Mouse (Mus musculus) liver, embryonic 12.5 days (tissue): ENCODE results near the gene Sema3a. TPM values are rescaled to one million over a fixed set of nuclear protein-coding genes. Genes with fewer than 3 reads are reported as not detected.
"Not testable (repeated sequence)": the region's sequence is repeated elsewhere in the genome, so short reads cannot be mapped to it uniquely, and the experiment has no call there.

Experiments used
- ATAC-seq: fragments of 200-750 bp; cut with Nextera tagmentation; 2 replicates; pipeline ENCODE4 v1.8.0; 2017; ENCODE audit warnings: moderate number of reproducible peaks, mild to moderate bottlenecking, moderate library complexity
- H3K27ac ChIP-seq: fragments of 300-500 bp; sonication (generic); 2 replicates; pipeline ENCODE4 v1.5.1; 2016; ENCODE audit warnings: mild to moderate bottlenecking
- H3K27me3 ChIP-seq: fragments of 300-500 bp; sonication (generic); replicated peaks from 2 replicates; pipeline ENCODE4 v1.6.1; 2016; ENCODE audit warnings: mild to moderate bottlenecking, moderate library complexity
- H3K36me3 ChIP-seq: fragments of 300-500 bp; sonication (generic); 2 replicates; pipeline ENCODE4 v1.6.1; 2016; ENCODE audit warnings: mild to moderate bottlenecking, moderate library complexity
- H3K4me1 ChIP-seq: fragments of 300-500 bp; sonication (generic); 2 replicates; pipeline ENCODE4 v1.6.1; 2016
- H3K4me2 ChIP-seq: fragments of 300-500 bp; sonication (generic); 2 replicates; pipeline ENCODE4 v1.6.1; 2016; ENCODE audit warnings: mild to moderate bottlenecking, moderate library complexity
- H3K4me3 ChIP-seq: fragments of 300-500 bp; sonication (generic); 2 replicates; pipeline ENCODE4 v1.5.1; 2016; ENCODE audit warnings: mild to moderate bottlenecking, moderate library complexity
- H3K9ac ChIP-seq: fragments of 300-500 bp; sonication (generic); 2 replicates; pipeline ENCODE4 v1.6.1; 2016; ENCODE audit warnings: mild to moderate bottlenecking, moderate library complexity
- H3K9me3 ChIP-seq: fragments of 300-500 bp; sonication (generic); replicated peaks from 2 replicates; pipeline ENCODE4 v1.6.1; 2016; ENCODE audit warnings: mild to moderate bottlenecking, moderate library complexity
- WGBS: fragments of 180-500 bp; shearing (Covaris S2); methylation state at CpG from one replicate; pipeline ENCODE4 v1.1.7; 2016; ENCODE audit not compliant: insufficient replicate concordance; 5-methylcytosine and 5-hydroxymethylcytosine counted together
- polyA plus RNA-seq: library from polyadenylated mRNA; unstranded; fragments of >200 nt; fragmentation: Nextera tagmentation; extraction: Ambion mirVana; gene quantifications from 2 replicates; pipeline ENCODE4 v1.2.1, GENCODE M21; 2016

The Sema3a gene
- polyA plus RNA-seq, 1 experiment from 2014 or later: 5.9 TPM

GRCm38 (mm10) chr5:13612088-13612487 lies 486.9 kb downstream of the Sema3a start:
- no peak for ATAC-seq
- H3K9ac ChIP-seq: no peak overlapping the region
- no peak overlapping the region for H3K4me2 ChIP-seq
- H3K27me3 ChIP-seq: no peaks in the 10 kb centered on the region
- H3K4me3 ChIP-seq: no peak overlapping the region
- H3K36me3 ChIP-seq: no peaks in the 10 kb centered on the region
- H3K9me3 ChIP-seq: no peaks in the 10 kb centered on the region
- no peaks in the 10 kb centered on the region for H3K4me1 ChIP-seq
- WGBS: 59% methylated on average over 2 of the region's 2 CpGs
- H3K27ac ChIP-seq: no peak overlapping the region

GRCm38 (mm10) chr5:13614575-13614974 lies 489.4 kb downstream of the Sema3a start:
- not testable (repeated sequence) for H3K9ac ChIP-seq
- 61% methylated on average over 7 of the region's 7 CpGs for WGBS

GRCm38 (mm10) chr5:13615907-13616306 lies 490.7 kb downstream of the Sema3a start:
- Histone ChIP-seq H3K9me3 (no peaks in the 10 kb centered on the region), H3K4me1 (no peaks in the 10 kb centered on the region), H3K9ac (no peak overlapping the region), H3K27me3 (no peaks in the 10 kb centered on the region), H3K36me3 (no peaks in the 10 kb centered on the region), H3K27ac (no peak overlapping the region), H3K4me2 (no peak overlapping the region), H3K4me3 (no peak overlapping the region)
- 73% methylated on average over 2 of the region's 2 CpGs for whole genome bisulfite sequencing
- no peak for ATAC-seq

More at GRCm38 (mm10) chr5:13614575-13614974, 489.4 kb downstream of the Sema3a start:
- not testable (repeated sequence) for ATAC-seq, H3K4me1 ChIP-seq, H3K4me2 ChIP-seq, H3K36me3 ChIP-seq, H3K4me3 ChIP-seq, H3K9me3 ChIP-seq, H3K27ac ChIP-seq, H3K27me3 ChIP-seq

- Histone ChIP-seq H3K4me3 (no peak overlapping the region), H3K4me1 (no peaks in the 10 kb centered on the region), H3K27ac (no peak overlapping the region), H3K9ac (no peak overlapping the region), H3K4me2 (no peak overlapping the region), H3K27me3 (no peaks in the 10 kb centered on the region), H3K36me3 (no peaks in the 10 kb centered on the region), H3K9me3 (no peaks in the 10 kb centered on the region)
- no peak for ATAC-seq
- WGBS: 66% methylated on average over 7 of the region's 7 CpGs
Measured at GRCm38 (mm10) chr5:13622578-13622977, 497.4 kb downstream of the Sema3a start.

- WGBS: 55% methylated on average over 5 of the region's 5 CpGs
- Histone ChIP-seq H3K4me3 (no peak overlapping the region), H3K4me1 (no peaks in the 10 kb centered on the region; the same call in 1 of the 2 replicates), H3K27ac (no peak overlapping the region), H3K9ac (no peak overlapping the region), H3K27me3 (no peaks in the 10 kb centered on the region), H3K36me3 (no peaks in the 10 kb centered on the region), H3K4me2 (no peak overlapping the region), H3K9me3 (no peaks in the 10 kb centered on the region)
- ATAC-seq: no peak
Measured at GRCm38 (mm10) chr5:13624754-13625153, 499.5 kb downstream of the Sema3a start.

DNA sequence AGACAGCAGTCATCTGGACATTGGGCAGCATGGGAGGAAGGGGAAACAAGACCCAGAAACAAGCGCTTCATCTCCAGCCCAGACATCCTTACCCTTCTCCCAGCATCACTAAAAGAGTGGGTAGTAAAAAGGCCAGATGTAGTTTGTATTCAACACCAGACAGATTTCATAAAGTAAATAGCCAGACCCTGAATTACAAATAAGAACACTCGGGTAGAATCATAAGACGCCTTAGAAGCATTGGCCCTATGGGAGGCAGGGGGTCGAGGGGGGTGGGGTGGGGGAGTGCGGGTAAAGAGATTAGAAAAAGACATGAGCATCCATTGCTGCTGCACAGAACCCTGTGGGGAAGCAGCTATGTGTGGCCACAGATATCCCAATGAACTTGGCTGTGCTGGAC lies 500.9 kb downstream of the Sema3a start:
- 68% methylated on average over 5 of the region's 5 CpGs for WGBS
- no peaks in the 10 kb centered on the region for H3K9me3 ChIP-seq
- no peak overlapping the region for H3K9ac ChIP-seq
- H3K27ac ChIP-seq: no peak overlapping the region
- no peaks in the 10 kb centered on the region for H3K36me3 ChIP-seq
- H3K4me1 ChIP-seq: no peaks in the 10 kb centered on the region; the same call in 1 of the 2 replicates
- H3K4me3 ChIP-seq: no peak overlapping the region
- H3K4me2 ChIP-seq: no peak overlapping the region
- H3K27me3 ChIP-seq: no peaks in the 10 kb centered on the region
- no peak for ATAC-seq

DNA sequence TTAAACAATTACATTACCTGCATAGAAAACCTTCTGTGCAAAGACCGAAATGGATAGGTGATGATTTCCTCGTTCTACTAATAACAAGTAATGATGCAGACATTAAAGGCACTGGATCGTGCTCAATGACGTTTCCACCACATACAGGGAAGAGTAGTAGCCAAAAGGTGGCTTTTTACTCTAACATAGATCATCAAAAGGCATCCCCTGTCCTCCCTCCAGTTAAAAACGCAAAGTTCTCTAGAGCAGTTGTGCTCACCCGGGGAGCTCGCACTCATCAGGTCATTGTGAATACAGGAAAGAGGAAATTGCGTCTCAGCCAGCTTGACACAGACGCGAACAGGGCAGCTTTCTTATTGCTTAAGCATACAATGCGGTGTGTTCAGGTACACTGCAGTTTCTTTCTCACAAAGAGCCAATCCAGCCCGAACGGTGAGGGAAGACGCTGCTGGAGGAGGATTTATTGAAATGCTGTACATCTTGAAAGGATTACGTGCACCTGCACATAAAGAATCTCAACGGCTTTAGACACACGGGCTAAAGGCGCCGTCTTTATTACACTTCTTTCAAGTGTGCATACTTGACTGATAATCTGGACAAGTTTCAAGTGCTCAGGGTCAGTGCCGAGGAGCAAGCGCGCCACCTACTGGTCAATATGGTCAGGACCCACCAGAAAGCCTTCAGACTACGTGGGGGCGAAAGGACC lies 503.5 kb downstream of the Sema3a start:
- H3K27ac ChIP-seq: no peak overlapping the region
- no peaks in the 10 kb centered on the region for H3K27me3 ChIP-seq
- 17% methylated on average over 24 of the region's 24 CpGs for WGBS
- ATAC-seq: peak; percentile 75; the same call in 1 of the 2 replicates
- H3K9ac ChIP-seq: no peak overlapping the region
- no peaks in the 10 kb centered on the region; the same call in 1 of the 2 replicates for H3K4me1 ChIP-seq
- H3K4me2 ChIP-seq: peak overlapping the region; percentile 56
- H3K9me3 ChIP-seq: no peaks in the 10 kb centered on the region
- no peaks in the 10 kb centered on the region for H3K36me3 ChIP-seq
- H3K4me3 ChIP-seq: peak overlapping the region; percentile 24

DNA sequence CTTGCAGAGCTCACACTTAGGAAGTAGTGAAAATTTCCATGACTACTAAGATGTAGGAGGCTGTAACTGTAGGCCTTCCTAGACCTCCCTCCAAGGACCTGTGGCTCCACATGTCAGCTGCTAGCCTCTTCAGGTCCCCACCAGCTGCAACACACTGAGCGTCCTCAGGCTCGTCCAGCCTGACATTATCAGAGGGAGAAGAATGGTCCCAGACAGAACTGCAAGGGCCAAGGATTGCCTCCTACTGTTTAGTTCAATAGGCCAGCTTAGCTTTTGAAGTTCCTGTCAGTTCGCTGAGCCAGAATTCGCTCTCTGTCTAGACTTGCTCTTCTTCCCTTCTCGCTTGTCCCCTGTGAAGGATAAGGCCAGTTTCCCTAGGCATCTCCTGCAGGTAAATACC lies 504.7 kb downstream of the Sema3a start:
- H3K9ac ChIP-seq: no peak overlapping the region
- no peak overlapping the region for H3K4me3 ChIP-seq
- no peak overlapping the region for H3K4me2 ChIP-seq
- WGBS: 44% methylated on average over 5 of the region's 5 CpGs
- H3K36me3 ChIP-seq: no peaks in the 10 kb centered on the region
- H3K27me3 ChIP-seq: no peaks in the 10 kb centered on the region
- no peaks in the 10 kb centered on the region; the same call in 1 of the 2 replicates for H3K4me1 ChIP-seq
- H3K27ac ChIP-seq: no peak overlapping the region
- H3K9me3 ChIP-seq: no peaks in the 10 kb centered on the region
- no peak for ATAC-seq

DNA sequence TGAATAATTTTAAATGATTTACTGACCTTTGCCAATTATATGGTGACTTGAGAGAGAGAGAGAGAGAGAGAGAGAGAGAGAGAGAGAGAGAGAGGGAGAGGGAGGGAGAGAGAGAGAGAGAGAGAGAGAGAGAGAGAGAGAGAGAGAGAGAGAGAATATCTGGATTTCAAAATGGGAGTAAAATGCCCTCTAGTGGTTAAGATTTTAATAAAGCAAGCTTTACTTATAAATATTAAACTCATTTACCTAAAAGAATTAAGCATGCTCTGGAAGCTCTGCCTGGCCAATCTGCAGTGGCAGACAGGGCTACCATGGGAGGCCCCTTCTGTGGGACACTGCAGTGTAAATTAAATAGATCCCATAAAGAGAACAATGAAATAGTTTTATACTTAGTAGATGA lies 505.5 kb downstream of the Sema3a start:
- no peak overlapping the region for H3K9ac ChIP-seq
- ATAC-seq: no peak
- no peak overlapping the region for H3K4me2 ChIP-seq
- no peaks in the 10 kb centered on the region for H3K27me3 ChIP-seq
- H3K27ac ChIP-seq: no peak overlapping the region
- no peak overlapping the region for H3K4me3 ChIP-seq
- no peaks in the 10 kb centered on the region for H3K9me3 ChIP-seq
- H3K4me1 ChIP-seq: no peaks in the 10 kb centered on the region; the same call in 1 of the 2 replicates
- H3K36me3 ChIP-seq: no peaks in the 10 kb centered on the region

DNA sequence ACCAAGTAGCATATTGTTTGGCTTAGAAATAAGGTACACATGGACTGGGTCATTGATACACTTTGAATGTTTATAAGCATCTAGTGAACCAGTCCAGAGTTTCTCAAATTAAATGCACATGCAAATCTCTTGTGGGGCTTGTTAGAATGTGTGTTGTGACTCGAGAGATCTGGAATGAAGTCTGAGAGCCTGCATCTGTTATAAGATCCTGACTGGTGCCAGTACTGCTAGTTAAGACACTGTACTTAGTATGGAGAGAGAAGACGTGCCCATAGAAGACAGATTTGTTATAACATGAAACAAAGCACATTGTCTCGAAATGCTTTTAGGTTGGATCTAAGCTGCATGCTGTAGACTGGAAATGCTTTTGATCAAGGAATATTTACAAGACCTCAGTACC lies 511.0 kb downstream of the Sema3a start:
- no peak overlapping the region for H3K4me2 ChIP-seq
- H3K36me3 ChIP-seq: no peaks in the 10 kb centered on the region
- H3K9ac ChIP-seq: no peak overlapping the region
- WGBS: 58% methylated on average over 3 of the region's 3 CpGs
- no peak overlapping the region for H3K27ac ChIP-seq
- H3K4me3 ChIP-seq: no peak overlapping the region
- H3K9me3 ChIP-seq: no peaks in the 10 kb centered on the region
- no peaks in the 10 kb centered on the region for H3K27me3 ChIP-seq
- H3K4me1 ChIP-seq: no peaks in the 10 kb centered on the region
- no peak for ATAC-seq
